Mouse (Mus musculus) kidney, embryonic 14.5 days (tissue): Measurements from ENCODE around the gene Sgip1. TPM values are rescaled to one million over a fixed set of nuclear protein-coding genes. Genes with fewer than 3 reads are reported as not detected.
A peak's percentile ranks its signal among the peaks of the same experiment; 100 is the strongest.

ENCODE experiments used
- ATAC-seq: fragments of 200-750 bp; cut with Nextera tagmentation; 2 replicates; pipeline ENCODE4 v1.8.0; 2017; ENCODE audit warnings: moderate number of reproducible peaks, mild to moderate bottlenecking, moderate TSS enrichment, moderate library complexity; ENCODE audit not compliant: low FRiP score, low TSS enrichment
- H3K27ac ChIP-seq: fragments of 300-500 bp; sonication (generic); 2 replicates; pipeline ENCODE4 v1.5.1; 2014; ENCODE audit warnings: low read depth, mild to moderate bottlenecking, low read length, moderate library complexity, mixed read lengths
- H3K27me3 ChIP-seq: fragments of 300-500 bp; sonication (generic); 2 replicates; pipeline ENCODE4 v1.6.1; 2014; ENCODE audit warnings: mild to moderate bottlenecking, low read length; ENCODE audit not compliant: control insufficient read depth, insufficient read depth
- H3K36me3 ChIP-seq: fragments of 300-500 bp; sonication (generic); 2 replicates; pipeline ENCODE4 v1.6.1; 2014; ENCODE audit warnings: low read length, mixed read lengths; ENCODE audit not compliant: control insufficient read depth, insufficient read depth
- H3K4me1 ChIP-seq: fragments of 300-500 bp; sonication (generic); 2 replicates; pipeline ENCODE4 v1.6.1; 2014; ENCODE audit warnings: low read length, mixed read lengths; ENCODE audit not compliant: control insufficient read depth, insufficient read depth
- H3K4me2 ChIP-seq: fragments of 300-500 bp; sonication (generic); replicated peaks from 2 replicates; pipeline ENCODE4 v1.6.1; 2014; ENCODE audit warnings: low read depth, mild to moderate bottlenecking, low read length
- H3K4me3 ChIP-seq: fragments of 300-500 bp; sonication (generic); 2 replicates; pipeline ENCODE4 v1.5.1; 2014; ENCODE audit warnings: mild to moderate bottlenecking, low read length
- H3K9ac ChIP-seq: fragments of 300-500 bp; sonication (generic); 2 replicates; pipeline ENCODE4 v1.6.1; 2014; ENCODE audit warnings: low read depth, mild to moderate bottlenecking, low read length, moderate library complexity
- H3K9me3 ChIP-seq: fragments of 300-500 bp; sonication (generic); 2 replicates; pipeline ENCODE4 v1.6.1; 2016; ENCODE audit warnings: low read length; ENCODE audit not compliant: control insufficient read depth
- WGBS: fragments of 180-500 bp; shearing (Covaris S2); extraction: QIAGEN DNeasy Blood & Tissue Kit; methylation state at CpG from one replicate; pipeline ENCODE4 v1.1.7; 2014; 5-methylcytosine and 5-hydroxymethylcytosine counted together
- polyA plus RNA-seq: library from polyadenylated mRNA; unstranded; fragments of >200 nt; fragmentation: Nextera tagmentation; extraction: Ambion mirVana; gene quantifications from 2 replicates; pipeline ENCODE4 v1.2.1, GENCODE M21; 2014

Gene Sgip1
- polyA plus RNA-seq, 1 experiment from 2014 or later: 8.8 TPM

DNA sequence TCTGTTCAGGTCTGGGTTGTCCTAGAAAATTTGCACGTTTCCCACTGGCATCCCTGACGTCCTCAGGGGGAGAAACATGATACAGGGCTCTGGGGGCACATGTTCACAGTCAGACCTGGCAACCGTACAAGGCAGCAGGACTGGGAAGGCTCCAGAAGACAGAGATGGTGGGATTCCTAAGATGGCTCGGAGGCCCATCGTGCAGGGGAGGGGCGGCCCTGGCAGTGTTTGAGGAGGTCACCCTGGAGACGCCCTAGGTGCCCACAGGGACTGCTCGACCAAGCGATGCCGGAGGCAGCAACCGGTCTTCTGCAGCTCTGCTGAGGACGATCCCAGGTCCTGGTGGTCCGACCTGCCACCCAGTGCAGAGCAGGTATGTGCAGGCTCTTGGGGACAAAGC, 237.3 kb downstream of the Sgip1 start, which contains the start of gene Tctex1d1:
Gene Tctex1d1, plus strand, starts transcription at position 167 of the 400 bp plus-strand sequence.
- ATAC-seq: peak; percentile 74
- Histone ChIP-seq H3K27ac (no peak within 1 kb of the TSS), H3K4me1 (0 out of 2 replicates have a peak, but pooled peaks cover 9% of the 10 kb centered on the region), H3K27me3 (peaks cover 6% of the 10 kb centered on the region; the same call in 1 of the 2 replicates), H3K4me3 (peak within 1 kb of the TSS; percentile 30), H3K9me3 (no peaks in the 10 kb centered on the region), H3K9ac (no peak within 1 kb of the TSS), H3K36me3 (no peaks in the 10 kb centered on the region), H3K4me2 (peak within 1 kb of the TSS; percentile 58)
- 4% methylated on average over 13 of the region's 13 CpGs for WGBS

GRCm38 (mm10) chr4:102979385-102979784, 238.3 kb downstream of the Sgip1 start:
- H3K27me3 ChIP-seq: peaks cover 6% of the 10 kb centered on the region; the same call in 1 of the 2 replicates
- WGBS: 57% methylated on average over 5 of the region's 5 CpGs
- ATAC-seq: no peak
- no peaks in the 10 kb centered on the region for H3K36me3 ChIP-seq
- H3K9ac ChIP-seq: no peak overlapping the region
- 0 out of 2 replicates have a peak, but pooled peaks cover 9% of the 10 kb centered on the region for H3K4me1 ChIP-seq
- peak overlapping the region; percentile 58 for H3K4me2 ChIP-seq
- H3K9me3 ChIP-seq: no peaks in the 10 kb centered on the region
- H3K27ac ChIP-seq: no peak overlapping the region
- H3K4me3 ChIP-seq: peak overlapping the region; percentile 30

GRCm38 (mm10) chr4:102981709-102982108, 240.6 kb downstream of the Sgip1 start:
- Histone ChIP-seq H3K4me1 (0 out of 2 replicates have a peak, but pooled peaks cover 9% of the 10 kb centered on the region), H3K36me3 (no peaks in the 10 kb centered on the region), H3K9me3 (no peaks in the 10 kb centered on the region), H3K27ac (no peak overlapping the region), H3K27me3 (peaks cover 6% of the 10 kb centered on the region; the same call in 1 of the 2 replicates), H3K4me2 (no peak overlapping the region), H3K4me3 (no peak overlapping the region), H3K9ac (no peak overlapping the region)
- 83% methylated on average over 8 of the region's 8 CpGs for WGBS
- ATAC-seq: no peak

GRCm38 (mm10) chr4:102986173-102986572, 245.1 kb downstream of the Sgip1 start:
- Histone ChIP-seq H3K4me2 (no peak overlapping the region), H3K9ac (no peak overlapping the region), H3K9me3 (no peaks in the 10 kb centered on the region), H3K27me3 (no peaks in the 10 kb centered on the region), H3K36me3 (no peaks in the 10 kb centered on the region), H3K27ac (no peak overlapping the region), H3K4me3 (no peak overlapping the region), H3K4me1 (no peaks in the 10 kb centered on the region)
- 68% methylated on average over 7 of the region's 7 CpGs for WGBS
- ATAC-seq: no peak

DNA sequence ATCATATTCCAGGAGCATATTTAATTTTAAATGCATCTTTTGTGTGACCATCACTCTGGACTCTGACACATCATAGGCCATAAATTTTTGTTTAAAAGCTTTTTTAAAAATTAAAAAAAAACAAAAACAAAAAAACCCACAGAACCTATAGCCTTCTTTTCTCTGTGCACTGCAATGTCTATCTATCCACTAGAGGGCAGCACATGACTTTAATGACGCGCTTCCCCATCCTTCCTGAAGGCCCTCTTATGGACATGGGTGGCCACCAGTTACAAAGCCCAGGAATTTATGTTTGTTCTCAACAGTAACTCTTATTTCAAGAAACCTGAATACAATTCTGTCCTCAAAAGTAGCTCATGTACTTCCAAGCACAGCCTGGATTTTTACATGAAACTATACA, 245.8 kb downstream of the Sgip1 start:
- H3K9me3 ChIP-seq: no peaks in the 10 kb centered on the region
- 0 out of 2 replicates have a peak, but pooled peaks have one; percentile 64 for ATAC-seq
- H3K4me3 ChIP-seq: no peak overlapping the region
- 6% methylated on average over 2 of the region's 2 CpGs for WGBS
- no peak overlapping the region for H3K27ac ChIP-seq
- H3K27me3 ChIP-seq: no peaks in the 10 kb centered on the region
- no peaks in the 10 kb centered on the region for H3K36me3 ChIP-seq
- H3K4me1 ChIP-seq: no peaks in the 10 kb centered on the region
- no peak overlapping the region for H3K9ac ChIP-seq
- no peak overlapping the region for H3K4me2 ChIP-seq

GRCm38 (mm10) chr4:102987325-102987724, 246.2 kb downstream of the Sgip1 start:
- H3K9ac ChIP-seq: no peak overlapping the region
- H3K4me2 ChIP-seq: no peak overlapping the region
- H3K27ac ChIP-seq: no peak overlapping the region
- no peak overlapping the region for H3K4me3 ChIP-seq
- H3K27me3 ChIP-seq: no peaks in the 10 kb centered on the region
- no peaks in the 10 kb centered on the region for H3K36me3 ChIP-seq
- 77% methylated on average over 4 of the region's 4 CpGs for WGBS
- no peak for ATAC-seq
- H3K4me1 ChIP-seq: no peaks in the 10 kb centered on the region
- H3K9me3 ChIP-seq: no peaks in the 10 kb centered on the region

DNA sequence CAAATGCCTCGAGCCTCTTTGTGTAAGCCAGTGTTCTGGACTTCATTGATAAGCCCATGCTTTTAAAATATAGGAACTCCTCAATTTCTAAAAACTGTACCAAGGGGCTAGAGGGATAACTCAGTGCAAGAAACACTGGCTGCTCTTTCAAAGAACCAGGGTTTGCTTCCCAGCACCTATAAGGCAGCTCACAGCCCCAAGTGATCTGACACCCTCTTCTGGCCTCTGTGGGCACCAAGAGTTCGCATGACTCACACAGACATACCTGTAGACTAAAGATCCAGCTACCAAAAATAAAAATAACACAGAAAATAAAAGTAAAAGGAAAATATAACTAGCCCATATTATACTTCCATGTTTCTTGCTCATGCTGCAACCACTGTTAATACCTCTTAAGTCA, 246.7 kb downstream of the Sgip1 start:
- Histone ChIP-seq H3K27ac (no peak overlapping the region), H3K4me1 (no peaks in the 10 kb centered on the region), H3K4me2 (no peak overlapping the region), H3K9ac (no peak overlapping the region), H3K27me3 (no peaks in the 10 kb centered on the region), H3K4me3 (no peak overlapping the region), H3K36me3 (no peaks in the 10 kb centered on the region), H3K9me3 (no peaks in the 10 kb centered on the region)
- no peak for ATAC-seq
- 84% methylated on average over 2 of the region's 2 CpGs for WGBS

DNA sequence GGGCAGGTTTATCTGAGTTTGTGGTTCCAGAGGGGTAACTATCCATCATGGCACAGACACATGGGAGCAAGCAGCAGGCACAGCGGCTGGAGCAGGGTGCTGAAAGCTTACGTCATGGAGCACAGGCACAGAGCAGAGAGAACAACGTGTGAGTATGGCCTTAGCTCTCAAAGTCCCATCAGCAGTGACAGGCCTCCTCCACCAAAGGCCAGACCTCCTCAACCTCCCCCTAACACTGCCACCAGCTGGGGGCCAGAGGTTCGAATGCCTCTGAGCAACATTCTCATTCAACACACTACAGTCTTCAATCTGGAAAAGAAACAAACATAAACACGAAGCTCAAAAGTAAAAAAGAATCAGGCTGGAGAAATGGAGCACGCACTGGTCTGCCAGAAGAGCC, 247.4 kb downstream of the Sgip1 start:
- H3K36me3 ChIP-seq: no peaks in the 10 kb centered on the region
- 74% methylated on average over 6 of the region's 6 CpGs for WGBS
- no peak overlapping the region for H3K9ac ChIP-seq
- no peaks in the 10 kb centered on the region for H3K4me1 ChIP-seq
- no peak overlapping the region for H3K27ac ChIP-seq
- no peaks in the 10 kb centered on the region for H3K27me3 ChIP-seq
- no peak overlapping the region for H3K4me2 ChIP-seq
- no peaks in the 10 kb centered on the region for H3K9me3 ChIP-seq
- ATAC-seq: no peak
- H3K4me3 ChIP-seq: no peak overlapping the region

GRCm38 (mm10) chr4:102989391-102989790, 248.3 kb downstream of the Sgip1 start:
- no peak overlapping the region for H3K4me2 ChIP-seq
- H3K9ac ChIP-seq: no peak overlapping the region
- no peak for ATAC-seq
- no peak overlapping the region for H3K4me3 ChIP-seq
- no peaks in the 10 kb centered on the region for H3K36me3 ChIP-seq
- no peaks in the 10 kb centered on the region for H3K9me3 ChIP-seq
- no peak overlapping the region for H3K27ac ChIP-seq
- no peaks in the 10 kb centered on the region for H3K27me3 ChIP-seq
- 81% methylated on average over 5 of the region's 5 CpGs for whole genome bisulfite sequencing
- no peaks in the 10 kb centered on the region for H3K4me1 ChIP-seq
